Mouse (Mus musculus) embryo, embryonic 11 days (tissue): ENCODE measurements around the gene Fam83d.
"Not testable (repeated sequence)": the region's sequence is repeated elsewhere in the genome, so short reads cannot be mapped to it uniquely, and the experiment has no call there.

ENCODE experiments used
- DNase-seq: peaks from one replicate; pipeline ENCODE4 v3.0.0-alpha.2; 2015

Fam83d gene

DNA sequence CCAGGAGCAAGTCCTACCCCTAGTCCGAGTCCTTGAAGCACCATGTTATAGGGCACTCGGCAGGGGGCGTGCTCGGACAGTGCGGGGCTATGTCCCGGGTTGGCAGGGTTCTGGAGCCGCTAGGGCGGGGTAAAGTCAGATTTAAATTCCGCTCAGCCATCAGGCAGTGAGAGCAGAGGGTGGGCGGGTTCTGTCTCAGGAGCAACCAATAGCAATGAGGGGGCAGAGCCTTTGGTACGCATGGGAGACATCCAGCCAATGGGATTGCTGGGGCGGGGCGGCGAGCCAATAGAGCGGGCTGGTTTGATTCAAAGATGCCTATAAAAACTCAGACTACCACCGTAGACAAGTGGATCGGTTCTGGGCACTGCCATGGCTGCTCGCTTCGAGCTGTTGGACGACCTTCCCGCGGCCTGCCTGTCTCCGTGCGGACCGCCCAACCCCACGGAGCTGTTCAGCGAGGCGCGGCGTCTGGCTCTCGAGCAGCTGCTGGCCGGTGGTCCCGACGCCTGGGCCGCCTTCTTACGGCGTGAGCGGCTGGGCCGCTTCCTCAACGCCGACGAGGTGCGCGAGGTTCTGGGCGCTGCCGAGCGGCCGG lies at the start of gene Fam83d:
Gene Fam83d, plus strand, starts transcription at position 352 of the 598 bp plus-strand sequence.
- DNase-seq: peak; percentile 98

DNA sequence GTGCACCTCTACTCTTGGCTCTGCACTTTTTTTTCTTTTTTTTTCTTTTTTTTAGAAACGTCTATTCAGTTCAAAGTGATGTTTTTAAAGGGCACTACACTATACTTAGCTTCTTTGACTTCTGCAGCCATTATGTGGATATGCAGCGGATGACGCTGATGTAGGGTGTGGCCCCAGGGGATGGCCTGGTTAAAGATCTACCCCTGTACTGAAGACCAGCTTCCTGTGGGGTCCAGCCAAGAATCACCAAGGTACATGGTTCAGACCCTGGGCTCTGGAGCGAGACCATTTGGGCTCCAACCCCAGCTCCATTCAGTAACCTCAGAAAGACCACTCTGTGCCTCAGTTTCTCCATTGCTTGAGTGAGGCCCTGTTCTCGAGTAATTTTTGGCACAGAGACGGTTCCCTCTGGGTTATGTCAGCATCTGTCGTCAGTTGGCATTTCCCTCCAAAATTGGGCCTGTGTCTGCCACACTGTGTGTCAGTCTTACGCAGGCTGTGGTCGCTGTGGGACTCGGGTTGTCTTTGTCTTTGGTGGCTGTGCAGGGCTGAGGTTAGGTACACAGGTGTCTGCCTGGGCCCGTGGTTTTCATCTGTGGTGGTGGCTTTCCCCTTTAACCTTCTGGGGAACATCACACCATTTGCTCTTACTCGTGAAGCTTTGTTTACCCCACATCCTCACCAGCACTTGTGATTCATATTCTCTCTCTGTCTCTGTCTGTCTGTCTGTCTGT lies 48.9 kb upstream of the Fam83d start:
- no peak for DNase-seq

DNA sequence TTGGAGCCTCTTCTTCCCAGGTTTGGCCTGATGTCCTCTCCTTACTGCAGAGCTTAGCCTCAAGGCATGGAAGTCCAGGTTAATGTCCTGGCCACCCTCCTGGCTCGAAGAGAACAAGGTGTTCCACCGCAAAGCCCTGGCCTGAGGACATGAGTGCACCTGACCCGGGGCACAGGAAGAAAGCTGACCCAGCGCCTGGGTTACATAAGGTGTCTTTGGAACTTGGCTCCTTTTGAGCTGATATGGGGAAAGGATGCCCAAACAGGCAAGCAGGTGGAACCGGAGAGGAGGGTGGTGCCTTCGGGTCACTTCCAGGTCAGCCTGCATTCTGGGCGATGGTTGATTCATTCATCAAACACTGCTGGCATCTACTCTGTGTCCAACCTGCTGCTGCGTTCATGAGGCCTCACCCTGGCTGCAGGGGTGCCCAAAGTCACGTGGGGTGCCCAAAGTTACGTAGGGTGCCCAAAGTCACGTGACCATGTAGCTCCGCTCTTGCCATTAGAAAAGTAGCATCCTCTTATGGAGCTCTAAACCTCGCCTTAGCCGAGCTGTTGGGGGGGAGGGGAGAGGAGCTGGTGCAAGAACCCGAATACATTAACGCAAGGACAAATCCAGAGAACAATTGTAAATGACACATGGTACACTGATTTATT lies 47.0 kb upstream of the Fam83d start:
- no peak for DNase-seq

DNA sequence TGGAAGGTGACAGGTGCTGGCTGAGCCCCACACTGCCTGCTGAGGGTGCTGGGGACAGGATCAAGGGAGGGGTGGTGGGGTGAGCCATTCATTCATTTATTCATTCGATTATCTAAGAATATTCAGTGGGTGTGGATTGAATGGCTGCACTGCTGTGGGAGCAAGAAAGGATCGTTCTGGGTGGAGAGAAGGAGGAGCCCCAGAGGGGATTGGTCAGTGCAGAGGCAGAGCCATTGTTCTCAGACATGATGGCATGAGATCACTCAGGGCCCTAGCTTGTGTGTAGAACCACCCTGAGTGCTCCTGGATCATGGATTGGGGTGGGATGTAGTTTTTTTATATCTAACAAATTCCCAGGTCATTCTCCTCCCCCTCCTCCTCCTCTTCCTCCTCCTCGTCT lies 46.4 kb upstream of the Fam83d start:
- no peak for DNase-seq

DNA sequence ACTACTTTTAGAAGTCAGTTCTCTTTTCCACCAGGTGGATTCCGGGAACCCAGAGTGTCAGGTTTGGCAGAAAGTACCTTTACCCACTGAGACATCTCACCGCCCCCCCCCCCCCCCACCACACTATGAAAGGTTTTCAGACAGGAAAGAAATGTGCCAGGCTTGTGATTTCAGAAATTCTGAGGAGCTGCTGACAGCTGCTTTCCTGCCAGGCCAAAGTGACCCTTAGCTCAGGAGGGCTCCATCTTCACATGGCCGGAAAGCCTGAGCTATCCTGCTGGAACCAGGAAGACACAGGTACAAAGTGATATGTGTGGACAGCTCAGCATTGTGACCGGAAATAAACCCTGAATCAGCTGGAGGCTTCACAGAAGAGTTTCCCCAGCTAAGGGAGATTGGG lies 45.8 kb upstream of the Fam83d start:
- DNase-seq: no peak

DNA sequence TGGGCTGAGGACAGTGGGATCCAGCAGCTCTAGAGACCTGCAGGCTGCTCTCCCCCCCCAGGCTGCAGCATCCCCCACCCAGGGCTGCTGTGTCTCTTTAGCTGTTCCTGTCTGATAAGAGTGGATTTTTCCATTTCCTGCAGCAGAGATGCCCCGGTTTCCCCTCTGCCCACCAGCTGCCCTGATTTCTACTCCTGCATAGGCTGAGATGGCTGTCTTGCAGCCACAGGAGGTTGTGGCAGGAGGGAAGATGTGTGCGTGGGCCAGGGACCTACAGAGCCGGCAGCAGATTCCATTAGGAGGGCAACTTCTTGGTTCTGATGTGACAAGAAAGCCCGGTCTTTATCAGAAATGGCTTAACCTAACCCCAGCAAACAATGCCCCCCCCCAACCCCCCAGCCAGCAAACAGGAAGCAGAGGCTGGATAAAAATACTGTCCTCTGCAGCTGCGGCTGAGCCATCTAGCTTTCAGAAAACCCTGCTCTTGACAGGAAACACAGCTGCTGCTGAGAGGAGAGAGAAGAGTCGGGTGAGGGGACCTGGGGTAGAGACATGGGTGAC lies 44.8 kb upstream of the Fam83d start:
- peak; percentile 13 for DNase-seq

DNA sequence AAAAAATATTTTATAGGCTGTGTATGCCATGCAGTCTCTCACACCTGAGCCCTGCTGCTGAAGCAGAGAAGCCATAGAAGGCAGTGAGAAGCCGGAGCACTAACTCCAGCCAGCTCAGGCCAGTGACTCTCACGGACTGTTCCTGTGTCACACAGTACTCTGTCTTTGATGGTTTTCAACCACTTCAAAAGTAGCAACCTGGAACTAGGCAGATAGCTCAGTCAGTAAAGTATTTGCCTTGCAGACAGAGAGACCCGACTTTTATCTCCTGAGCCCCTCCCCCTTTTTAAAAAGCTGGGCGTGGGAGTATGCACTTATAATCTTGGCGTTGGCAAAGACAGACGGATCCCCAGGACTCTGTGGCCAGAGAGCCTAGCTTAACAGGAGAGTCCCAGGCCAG lies 44.1 kb upstream of the Fam83d start:
- DNase-seq: no peak

DNA sequence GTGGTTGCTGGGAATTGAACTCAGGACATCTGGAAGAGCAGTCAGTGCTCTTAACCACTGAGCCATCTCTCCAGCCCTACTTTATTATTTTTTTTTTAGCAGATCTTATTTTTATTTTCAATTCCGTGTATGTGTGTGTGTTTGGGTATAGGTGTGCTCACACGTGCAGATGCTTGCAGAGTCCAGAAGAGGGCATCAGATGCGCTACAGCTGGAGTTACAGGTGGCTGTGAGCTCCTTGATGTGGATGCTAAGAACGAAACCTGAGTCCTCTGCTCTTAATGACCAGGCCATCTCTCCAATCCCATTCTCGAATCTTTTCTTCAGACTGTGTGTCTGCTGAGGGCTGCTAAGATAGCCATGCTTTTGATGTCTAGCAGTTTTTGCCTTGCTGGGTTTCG lies 41.6 kb upstream of the Fam83d start:
- no peak for DNase-seq

DNA sequence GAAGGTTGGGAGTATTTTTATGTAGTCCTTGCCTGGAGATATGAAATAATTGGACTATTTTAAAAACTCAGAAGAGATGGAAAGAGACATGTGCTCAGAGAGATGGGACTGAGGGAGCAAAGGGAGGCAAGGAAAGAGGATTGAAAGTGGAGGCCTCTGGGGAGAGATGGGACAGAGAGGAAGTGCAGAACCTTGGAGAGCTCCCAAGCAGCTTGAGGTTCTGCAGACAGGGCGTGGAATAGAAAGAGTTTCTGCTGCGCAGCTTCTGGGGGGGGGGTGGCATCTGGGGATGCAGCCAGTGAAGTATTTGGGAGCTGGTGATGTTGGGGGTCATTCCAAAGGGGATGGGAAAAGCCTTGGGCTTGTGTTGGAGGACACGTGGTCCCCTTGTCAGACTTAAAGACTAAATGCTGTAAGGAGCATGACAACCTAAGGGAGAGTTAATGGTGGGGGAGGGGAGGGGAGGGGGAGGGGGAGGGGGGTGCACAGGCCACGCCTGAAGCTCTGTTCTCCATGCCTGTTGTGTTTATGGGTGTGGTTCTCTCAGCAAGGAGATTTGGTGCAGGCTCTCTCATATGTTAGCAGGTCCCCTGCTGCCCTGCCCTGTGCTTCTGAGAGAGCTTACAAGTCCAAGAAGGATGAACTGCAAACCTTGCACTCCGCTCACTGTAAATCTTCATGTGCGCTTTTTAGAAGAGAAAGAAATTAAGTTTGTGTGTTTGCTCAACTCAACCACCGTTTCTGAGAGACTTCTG lies 39.7 kb upstream of the Fam83d start:
- DNase-seq: peak; percentile 41

DNA sequence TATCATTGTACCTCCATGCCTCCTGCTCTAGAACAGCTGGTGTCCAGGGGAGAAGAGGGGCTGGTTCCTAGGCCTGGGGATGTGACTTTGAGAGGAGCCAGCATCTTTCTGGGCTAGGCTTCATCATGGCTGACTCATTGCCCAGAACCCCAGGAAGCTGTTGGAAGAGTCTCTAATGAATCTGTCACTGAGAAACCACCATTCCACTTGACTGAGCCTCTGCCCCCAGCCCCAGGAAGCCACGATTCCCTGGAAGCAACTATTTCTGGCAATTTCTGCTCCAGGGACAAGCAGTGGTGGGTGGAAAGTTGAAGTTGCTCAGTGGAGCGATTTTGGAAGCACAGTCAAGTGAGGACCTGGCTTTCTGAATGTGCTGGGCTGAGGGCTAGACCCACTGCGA lies 37.0 kb upstream of the Fam83d start:
- no peak for DNase-seq

DNA sequence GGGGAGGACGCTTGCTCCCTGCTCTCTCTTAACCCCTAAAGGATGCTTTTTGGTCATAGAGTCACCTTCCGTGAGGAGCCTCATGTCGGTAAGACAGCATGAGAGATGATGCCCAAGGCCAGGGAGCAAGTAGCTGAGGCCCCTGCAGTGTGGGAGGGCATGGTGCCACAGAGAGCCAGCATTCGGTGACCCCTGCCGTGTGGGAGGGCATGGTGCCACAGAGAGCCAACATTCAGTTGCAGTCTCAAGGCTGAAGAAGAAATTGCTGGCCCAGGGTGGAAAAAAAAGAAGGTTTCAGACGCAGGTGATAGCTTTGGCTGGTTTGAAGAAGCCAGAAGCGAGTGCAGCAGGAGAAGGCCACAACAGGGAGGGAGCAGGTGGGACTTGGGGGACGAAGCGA lies 35.4 kb upstream of the Fam83d start:
- no peak for DNase-seq

DNA sequence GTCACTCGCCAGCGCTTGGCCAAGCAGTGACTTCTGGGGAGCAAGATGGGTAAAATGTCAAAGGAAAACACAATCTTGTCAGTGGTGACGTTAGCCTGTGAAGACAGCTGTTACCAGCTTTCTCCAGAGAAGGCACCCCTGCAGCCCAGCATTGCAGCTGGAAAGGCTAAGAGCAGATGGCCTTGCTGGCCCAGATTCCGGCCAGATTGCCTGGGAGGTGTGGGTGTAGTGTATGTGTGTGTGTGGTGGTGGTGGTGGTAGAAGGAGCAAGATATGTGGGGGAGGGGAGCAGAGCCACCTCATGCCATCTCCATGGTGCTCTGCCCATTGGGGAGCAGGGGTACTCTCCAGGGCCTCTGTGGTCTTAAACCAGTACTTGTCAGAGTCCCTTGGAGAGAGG lies 34.8 kb upstream of the Fam83d start:
- DNase-seq: no peak

DNA sequence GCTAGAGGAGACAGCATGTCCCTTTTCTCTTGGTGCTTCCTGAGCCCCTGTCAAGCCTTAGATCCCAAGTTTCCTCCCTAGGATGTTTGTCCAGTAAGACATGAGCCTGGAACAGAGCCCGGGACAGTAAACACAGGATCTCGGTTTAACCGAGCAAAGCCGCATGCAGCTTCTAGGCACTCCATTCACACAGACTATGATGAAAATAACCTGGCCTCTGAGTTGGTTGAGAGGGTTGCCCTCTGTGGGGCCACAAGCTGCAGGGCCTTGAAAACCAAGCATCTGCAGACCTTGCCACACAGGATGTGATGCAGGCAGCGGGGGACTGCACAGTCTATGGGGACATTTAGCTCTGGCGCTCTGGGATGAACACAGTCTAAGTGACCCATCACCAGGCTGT lies 34.0 kb upstream of the Fam83d start:
- no peak for DNase-seq

DNA sequence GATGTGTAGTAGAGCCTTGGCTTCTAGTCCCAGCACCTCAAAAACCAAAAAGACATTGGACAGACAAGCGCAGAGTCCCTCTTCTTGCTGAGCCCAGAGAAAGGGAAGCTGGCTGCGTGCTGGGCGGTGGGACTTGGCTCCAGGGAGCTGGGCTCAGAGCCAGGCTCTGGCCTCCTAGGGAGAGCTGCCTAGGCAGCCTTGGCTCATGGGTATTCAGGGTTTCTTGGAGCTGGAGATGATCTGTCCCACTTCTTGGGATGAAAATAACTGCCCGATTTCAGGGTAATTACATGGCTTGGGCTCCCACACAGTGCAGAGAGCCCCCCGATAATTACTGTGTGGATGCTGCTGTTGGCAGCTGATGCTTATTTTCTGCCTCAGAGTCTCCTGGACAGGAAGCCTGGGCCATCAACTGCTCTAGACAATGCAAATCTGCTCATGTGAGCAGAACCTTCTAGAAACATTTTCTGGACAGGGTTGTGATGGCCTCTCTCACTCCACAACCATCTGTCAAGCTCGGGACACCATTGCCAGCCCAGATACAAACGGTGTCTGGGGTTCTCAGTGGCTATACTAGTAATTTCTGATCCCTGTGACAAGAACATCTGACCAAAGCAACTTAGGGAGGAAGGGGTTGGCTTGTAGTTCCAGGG lies 33.3 kb upstream of the Fam83d start:
- no peak for DNase-seq

DNA sequence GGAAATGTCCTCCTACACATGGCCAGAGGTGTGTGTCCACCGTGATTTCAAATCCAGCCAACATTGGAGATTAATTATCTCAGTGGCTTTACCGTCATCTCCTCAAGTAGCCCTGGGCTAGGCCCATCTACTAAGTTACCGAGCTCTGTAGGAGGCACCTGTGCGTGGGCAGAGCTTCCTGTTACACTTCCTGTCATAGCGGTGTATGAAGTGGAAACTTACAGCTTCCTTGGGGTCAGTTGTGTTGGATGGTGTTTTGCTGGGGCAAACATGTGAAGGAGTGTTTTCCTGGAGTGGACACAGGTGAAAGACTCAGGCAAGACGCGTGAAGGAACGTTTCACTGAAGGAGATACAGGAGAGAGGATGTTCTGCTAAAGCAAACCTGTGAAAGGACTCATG lies 32.6 kb upstream of the Fam83d start:
- DNase-seq: no peak

DNA sequence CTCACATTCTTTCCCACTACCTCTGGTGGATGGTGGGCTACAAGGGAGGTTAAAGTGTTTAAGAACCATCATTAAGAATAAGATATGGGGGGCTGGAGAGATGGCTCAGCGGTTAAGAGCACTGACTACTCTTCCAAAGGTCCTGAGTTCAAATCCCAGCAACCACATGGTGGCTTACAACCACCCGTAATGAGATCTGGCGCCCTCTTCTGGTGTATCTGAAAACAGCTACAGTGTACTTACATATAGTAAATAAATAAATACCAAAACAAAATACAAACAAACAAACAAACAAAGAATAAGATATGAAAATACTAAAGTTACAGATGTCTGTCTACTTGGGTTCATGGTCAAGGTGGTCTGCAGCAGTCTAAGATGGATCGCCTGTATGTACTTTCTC lies 31.6 kb upstream of the Fam83d start:
- DNase-seq: not testable (repeated sequence)

DNA sequence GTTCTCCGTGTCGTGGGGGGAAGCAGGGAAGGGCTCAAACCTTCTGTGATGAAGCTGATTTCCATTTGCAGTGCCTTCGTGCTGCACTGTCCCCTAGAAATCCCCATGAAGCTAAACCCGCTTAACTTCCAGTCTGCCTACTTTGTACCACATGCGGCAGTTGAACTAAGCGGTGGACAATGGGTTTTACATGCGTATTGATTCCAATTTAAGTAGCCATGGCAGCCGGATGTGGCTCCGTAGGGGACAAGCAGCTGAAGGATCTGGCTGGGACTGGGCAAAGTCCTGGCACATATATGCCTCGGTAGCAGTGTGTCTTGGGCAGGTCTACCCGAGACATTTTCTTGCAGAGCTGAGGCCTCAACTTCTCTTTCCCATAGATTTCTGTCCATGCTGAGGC lies 29.3 kb upstream of the Fam83d start:
- DNase-seq: peak; percentile 19

DNA sequence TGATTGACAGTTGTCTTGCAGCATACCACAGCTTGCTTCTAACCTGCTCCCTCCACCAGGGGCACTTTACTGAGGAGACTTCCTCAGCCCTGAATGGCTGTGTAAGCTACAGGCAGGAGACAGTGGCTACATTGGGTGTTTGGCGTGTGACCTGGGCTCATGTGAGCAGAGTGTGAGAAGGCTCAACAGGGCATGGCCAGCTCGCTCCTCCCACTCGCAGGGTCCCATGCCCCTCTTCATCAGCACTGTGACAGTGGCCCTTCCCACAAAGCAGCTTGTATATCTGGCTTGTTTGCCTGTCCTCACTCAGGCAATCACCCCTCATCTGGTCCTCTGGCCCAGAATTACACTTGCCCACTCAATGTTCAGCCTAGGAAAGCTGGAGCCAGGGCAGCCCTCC lies 28.8 kb upstream of the Fam83d start:
- no peak for DNase-seq

DNA sequence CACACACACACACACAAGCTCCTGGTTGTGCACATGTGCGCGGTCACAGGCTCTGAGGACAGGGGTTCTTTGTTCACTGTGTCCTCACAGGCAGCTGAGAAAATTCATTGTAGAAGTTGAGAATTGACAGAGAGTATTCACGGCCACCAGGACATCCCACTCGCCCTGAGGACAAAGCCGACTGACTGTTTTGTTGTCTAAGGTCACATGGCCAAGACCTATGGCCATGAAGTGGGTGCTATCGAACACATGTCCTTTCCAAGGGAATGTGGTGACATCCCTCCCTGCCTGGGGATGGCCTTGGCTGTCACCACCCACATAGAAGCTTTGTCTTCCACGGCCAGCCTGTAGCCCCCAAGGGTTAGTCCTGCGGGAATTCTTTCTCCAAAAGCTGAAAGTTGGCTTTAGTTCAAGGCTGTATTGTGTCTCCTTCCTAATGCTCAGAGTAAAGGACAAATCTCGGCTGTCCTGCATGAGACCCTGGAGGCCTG lies 26.8 kb upstream of the Fam83d start:
- peak; percentile 17 for DNase-seq

DNA sequence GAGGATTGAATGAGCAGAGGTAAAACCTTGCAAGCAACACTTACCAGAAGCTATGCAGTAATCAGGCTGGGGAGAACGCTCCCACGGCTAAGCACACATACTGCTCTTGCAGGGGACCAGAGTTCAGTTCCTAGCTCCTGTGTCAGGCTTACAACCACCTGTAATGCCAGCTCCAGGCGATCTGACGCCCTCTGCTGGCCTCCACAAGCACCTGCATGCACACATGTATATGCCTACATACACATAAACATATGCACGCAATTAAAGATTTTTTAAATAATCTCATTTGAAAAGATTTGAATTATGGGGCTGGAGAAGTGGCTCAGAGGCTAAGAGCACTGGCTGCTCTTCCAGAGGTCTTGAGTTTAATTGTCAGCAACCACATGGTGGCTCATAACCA lies 25.5 kb upstream of the Fam83d start:
- no peak for DNase-seq

DNA sequence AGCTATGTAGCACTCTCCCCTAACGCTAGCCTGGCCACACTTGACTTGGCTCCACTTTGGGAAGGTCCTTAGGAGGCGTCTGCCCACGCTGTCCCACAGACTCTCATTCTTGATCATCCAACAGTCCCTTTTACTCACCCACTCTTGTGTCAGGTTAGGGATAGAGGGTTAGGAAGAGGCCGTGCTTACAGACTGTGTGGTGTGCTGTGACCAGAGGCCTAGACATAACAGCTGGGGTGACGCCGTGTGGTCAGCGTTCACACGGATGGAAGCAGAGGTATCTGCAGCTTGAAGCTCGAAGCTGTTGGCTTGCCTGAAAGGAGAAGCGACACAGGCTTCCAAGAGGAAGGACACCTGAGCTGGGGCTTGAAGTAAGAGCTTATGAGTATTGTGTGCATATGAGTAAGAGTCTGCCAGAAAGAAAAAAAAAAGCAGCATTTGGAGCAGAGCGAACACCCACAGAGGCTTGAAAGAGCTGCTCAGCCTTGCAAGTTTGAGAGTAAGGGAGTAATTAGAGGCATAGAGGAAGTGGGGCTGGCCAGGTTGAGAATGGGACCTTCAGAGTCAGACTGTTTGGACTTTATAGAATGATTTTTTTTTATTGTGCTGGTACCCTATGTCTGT lies 24.3 kb upstream of the Fam83d start:
- no peak for DNase-seq

DNA sequence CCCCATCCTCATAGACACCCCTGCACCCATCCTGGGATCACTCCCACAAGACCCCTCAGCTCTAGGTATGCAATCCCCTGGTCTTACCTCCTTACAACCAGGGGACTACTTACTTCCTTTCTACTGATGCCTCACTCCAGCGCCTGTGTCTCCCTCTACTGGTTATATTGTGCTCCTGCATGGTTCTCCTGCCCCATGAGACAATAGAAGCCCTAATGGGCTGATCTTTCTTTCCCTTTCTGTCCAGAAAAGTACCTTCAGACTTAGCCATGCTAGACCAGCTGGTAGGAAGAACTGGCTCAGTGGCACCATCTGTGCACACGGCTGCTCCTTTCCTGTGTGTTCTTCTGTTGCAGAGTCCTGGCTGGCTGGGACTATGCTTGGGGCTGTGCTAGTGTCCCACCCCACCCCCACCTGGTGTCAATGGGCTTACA lies 22.8 kb upstream of the Fam83d start:
- DNase-seq: peak; percentile 62
